Mouse (Mus musculus) T-helper 2 cell (primary cell): ENCODE results near the gene Ptprt.

ENCODE experiments used
- in situ Hi-C: fragments of 300-600 bp; cut with MboI, MseI; formaldehyde crosslinking; loops from one replicate; pipeline ENCODE4 v1.15.1; 2025; ENCODE audit warnings: high pct_unique_total_duplicates

The Ptprt gene

DNA sequence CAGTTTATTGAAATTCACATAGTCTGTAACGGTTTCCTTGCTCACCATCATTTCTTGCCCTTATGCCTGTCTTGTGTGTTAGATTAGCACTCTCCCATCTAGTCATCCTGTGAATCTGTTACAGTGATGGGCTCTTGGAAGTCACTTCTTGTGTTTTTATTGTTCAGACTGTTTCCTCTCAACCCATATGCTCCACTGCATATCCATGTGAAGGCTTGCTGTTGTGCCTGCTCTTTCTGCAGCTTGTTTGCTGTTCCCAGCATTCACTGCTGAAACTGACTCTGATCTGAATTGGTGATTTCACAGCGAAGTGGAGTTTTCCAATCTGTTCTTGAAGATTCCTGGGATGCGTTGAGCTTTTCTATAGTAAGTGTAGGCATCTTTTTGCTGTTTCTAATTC is 678.6 kb downstream of the Ptprt start:
- in situ Hi-C loops, result no loop called here

- in situ Hi-C loops, result no loop called here
Measured at GRCm38 (mm10) chr2:161961179-161962163, 699.5 kb downstream of the Ptprt start.

- in situ Hi-C loops, result no loop called here
Measured at GRCm38 (mm10) chr2:161945424-161945823, 715.5 kb downstream of the Ptprt start.

- in situ Hi-C loops, result no loop called here
Measured at GRCm38 (mm10) chr2:161944689-161945088, 716.3 kb downstream of the Ptprt start.

DNA sequence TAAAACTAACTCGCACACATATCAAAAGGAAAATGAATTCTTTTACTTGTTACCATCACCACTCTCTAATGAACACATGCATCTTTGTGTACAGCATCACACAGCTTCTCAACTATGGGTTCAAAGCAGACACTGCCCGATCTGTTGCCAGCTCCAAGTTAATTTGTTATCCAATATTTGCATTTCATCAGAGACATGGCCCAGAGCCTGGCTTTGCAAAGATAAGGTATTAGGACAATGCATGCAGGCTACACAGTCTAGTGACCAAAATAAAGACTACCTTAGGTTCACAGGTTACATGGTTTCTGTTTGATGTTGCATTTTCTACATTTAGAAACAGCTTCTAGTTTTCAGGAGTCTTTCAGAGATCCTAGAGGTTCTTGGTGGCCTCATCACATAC is 719.0 kb downstream of the Ptprt start:
- in situ Hi-C loops, result no loop called here

GRCm38 (mm10) chr2:161907214-161907613 is 753.7 kb downstream of the Ptprt start:
- in situ Hi-C loops, result no loop called here

DNA sequence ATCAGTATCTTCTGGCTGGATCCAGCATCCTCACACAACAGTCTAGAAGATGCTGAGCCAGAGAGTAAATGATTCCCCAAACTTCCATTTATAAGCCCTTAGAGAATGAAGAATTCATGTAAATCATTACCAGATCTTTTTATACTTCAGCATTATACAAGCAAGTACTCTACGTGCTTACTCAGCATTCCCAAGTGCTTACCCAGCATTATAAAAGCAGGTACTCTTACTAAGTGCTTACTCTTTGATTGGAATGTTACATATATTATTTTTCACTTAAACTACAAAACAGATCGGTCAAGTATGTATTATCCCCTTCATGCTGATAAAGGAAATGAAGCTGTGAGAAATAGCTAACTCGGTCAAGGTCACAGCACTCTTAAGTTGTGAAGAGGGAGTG is 758.8 kb downstream of the Ptprt start:
- in situ Hi-C loops, result no loop called here

DNA sequence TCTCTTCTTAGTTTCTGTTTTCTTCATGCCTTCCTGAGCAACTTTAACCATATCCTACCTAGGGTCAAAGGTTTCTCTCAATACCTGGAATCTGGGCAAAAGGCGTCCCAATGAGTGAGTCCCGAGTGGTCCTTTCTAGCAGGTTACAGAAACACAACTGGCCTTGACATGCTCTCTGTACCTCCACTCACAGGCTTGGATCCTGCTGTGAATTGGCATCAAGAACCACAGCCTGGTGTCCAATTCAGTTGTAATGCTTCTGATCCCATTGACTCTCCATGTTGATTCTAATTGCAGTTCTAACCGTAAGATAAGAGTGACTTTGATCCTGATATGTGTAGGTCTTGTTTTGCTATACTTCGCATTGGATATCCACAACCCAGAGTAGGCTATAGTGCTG is 776.5 kb downstream of the Ptprt start:
- in situ Hi-C loops, result no loop called here

- in situ Hi-C loops, result no loop called here
Measured at GRCm38 (mm10) chr2:161882580-161882979, 778.4 kb downstream of the Ptprt start.

- in situ Hi-C loops, result no loop called here
Measured at GRCm38 (mm10) chr2:161880941-161881340, 780.0 kb downstream of the Ptprt start.

DNA sequence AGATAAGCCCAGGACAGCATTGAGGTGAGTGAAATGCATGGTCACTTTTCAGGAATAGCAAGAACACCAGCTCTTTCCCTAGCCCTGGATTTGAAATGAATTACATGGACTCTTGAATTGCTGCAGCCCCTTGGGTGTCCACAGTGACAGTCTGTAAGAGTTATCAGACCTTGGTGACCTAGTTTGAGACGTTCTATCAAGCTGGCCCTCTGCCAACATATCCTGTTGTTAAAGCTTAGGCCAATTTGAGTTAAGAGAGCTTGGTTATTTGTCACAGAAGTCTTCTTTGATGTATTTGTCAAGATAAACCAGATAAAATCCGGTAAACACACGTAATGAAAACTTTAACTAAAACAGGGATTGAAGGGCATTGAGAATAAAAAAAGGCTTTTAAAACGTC is 795.7 kb downstream of the Ptprt start:
- in situ Hi-C loops, result no loop called here

DNA sequence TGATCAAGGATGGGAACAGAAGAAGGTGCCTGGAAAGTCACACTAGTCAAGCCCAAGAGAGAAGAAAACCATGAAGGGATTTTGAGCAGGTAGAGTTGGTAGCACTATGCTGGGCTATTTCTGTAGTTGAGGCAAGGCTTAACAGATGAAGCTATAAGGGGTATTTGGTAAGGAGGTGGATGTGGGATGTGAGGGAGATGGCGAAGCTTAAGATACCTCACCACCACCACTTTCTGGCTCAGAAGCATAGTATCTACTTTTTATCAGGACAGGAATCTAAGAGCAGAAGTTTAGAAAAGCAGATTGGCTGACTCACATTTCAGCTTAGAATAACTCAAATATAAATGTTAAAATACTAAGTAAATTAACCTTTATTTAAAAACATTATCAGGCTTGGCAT is 802.1 kb downstream of the Ptprt start:
- in situ Hi-C loops, result no loop called here

DNA sequence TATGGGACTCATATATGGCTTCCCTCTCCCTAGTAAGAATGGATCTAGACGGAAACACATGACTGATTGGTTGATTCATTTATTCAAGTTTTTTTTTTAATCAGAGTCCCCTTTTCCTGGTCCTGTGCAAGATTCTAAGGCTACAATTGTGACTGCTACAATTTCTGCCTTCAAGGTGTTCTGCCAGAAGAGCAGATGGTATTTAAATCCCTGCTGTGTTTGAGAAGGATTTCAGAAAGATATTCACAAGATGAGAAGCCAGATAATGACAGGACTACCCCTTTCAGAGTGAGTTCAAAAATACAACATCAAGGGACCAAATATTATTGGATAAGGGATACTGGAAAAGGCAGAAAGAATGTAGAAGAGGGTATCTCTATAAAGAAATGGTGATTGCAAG is 802.6 kb downstream of the Ptprt start:
- in situ Hi-C loops, result no loop called here

DNA sequence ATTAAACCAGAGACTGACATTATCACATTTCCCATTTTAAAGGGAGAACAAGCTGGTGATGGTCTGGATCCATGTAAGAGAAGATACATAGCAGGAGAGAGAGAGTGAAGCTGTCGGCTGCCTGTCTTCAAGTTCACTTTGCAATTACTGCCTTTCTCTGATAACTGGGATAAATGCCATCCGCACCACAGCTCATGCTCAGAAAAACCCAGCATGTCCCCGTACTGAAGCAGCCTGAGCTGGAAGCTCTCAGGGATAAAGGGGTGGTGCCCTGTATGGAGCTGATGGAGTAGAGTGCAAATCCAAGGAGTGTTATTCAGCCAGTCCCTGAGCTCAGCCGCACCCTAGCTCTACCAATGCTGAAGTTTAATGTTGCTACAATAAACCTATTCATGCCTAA is 825.9 kb downstream of the Ptprt start:
- in situ Hi-C loops, result no loop called here

DNA sequence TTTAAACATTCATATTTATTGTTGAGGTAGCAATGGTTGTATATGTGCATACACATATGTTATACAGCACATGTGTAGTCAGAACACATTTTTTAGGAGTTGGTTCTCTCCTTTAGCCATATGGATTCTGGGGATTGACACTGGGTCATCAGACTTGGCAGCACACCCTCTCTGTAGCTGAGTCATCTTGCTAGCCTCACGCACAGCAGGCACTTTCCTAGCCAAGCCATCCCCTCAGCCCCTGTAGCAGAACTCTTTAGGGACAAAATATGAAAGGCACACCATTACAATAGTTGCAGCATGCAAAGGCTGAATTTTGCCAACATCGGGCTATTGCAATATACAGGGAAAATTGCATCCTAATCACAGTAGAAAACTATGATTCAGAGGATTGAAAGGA is 827.1 kb downstream of the Ptprt start:
- in situ Hi-C loops, result no loop called here

GRCm38 (mm10) chr2:161813326-161813725 is 847.6 kb downstream of the Ptprt start:
- in situ Hi-C loops, result no loop called here

- in situ Hi-C loops, result no loop called here
Measured at GRCm38 (mm10) chr2:161808086-161808801, 852.7 kb downstream of the Ptprt start.

DNA sequence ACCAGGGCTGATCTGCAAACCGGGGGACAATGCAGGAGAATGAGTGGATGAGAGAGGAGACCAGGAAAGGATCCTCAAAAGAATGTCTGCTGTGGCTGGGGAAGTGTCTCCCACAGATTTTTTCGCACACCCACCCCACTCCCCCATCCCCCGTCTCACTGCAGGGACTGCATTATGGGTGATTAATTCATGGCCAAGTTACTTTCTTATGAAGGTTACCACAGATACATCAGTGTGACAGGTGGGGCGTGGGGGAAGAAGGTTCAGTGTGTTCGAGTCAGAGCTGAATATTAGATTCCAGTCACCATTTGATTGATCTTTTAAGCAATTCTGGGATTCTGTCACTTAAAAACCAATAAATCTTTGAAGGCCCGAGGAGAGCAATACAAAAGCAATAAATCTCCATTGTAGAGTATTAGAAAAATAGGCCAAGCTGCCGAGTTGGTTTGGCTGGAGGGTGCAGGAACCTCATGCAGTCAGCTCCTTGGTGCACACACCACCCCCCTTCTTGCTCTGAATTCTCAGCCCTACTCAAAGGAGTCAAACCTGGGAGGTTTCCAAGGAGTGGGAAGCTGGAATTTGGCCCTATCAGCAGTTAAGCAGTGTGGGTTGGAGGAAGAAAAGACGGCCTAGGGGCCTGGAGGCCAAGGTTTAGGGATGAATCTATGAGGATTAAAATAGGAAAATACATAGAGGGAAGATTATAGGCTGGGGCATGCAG is 854.5 kb downstream of the Ptprt start:
- in situ Hi-C loops, result no loop called here

GRCm38 (mm10) chr2:161799946-161800345 is 861.0 kb downstream of the Ptprt start:
- in situ Hi-C loops, result no loop called here

DNA sequence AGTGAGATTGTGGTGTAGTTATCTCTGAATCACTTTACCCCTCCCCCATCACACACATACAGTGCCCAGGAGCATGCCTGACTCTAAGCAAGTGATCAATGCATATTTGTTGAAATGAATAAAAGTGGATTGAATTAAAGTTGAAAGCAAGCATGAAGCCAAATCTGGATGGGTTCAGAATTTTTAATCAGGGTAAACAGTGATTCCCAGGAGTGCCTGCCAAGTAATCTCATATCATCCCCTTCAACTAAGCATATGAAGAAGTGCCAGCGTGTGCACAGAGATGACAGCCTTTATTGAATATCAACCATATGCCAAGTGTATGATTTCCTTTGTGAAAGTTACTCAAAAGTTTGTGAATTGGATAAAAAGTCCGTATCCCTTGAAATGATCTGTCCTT is 893.4 kb downstream of the Ptprt start:
- in situ Hi-C loops, result no loop called here

DNA sequence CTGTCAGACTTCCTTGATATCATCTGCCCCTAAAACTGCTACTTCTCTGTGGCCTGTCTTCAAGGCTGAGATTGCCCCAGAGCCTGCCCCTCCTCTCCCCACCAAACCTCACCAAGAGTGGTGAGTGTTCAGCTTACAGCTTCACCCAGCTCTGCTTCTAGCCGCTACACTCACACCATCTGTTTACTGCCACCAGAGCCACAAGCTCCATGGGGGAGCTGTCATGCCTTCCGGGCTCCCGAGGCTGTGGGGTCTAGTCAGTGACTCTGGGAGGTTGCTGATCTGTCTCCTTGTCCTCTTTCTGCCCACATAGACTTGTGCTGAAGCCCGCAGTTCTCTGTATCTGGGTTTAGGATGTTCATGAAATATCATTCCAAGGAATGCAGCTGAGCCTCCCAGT is 947.9 kb downstream of the Ptprt start:
- in situ Hi-C loops, result no loop called here

GRCm38 (mm10) chr2:161709316-161709715 is 951.6 kb downstream of the Ptprt start:
- in situ Hi-C loops, result no loop called here
